In the genomic region with DNA sequence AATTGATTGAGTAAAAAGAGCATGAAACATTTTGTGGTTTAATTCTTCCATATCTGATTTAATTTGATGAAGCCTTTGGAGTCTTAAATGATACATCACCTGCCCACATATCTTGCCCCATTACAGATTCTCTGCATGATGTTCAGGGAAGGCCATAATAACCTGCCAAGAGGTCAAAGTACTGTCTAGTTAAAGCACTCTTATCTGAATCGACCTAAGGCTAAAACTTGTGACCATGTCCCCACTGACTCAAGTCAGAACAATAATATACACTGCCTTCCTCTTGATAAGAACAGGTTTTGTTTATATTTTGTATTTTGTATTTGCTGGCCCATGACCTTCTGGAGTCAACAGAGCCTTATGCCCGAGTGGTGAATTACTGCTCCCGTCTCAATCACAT, we compare ENCODE assay signal across 15 mouse cellular contexts.
"Had no signal": no experiment of that assay in that cellular context is flagged by ENCODE, and none has a peak within 500 bp of the region (broad histone marks: within the 10 kb centered on the region; RNA-seq: fewer than 3 reads in every experiment).

No protein-coding gene starts in this region.

- DNase-seq: retina, postnatal 1 day; right cerebral cortex, adult 18-20 months; right cerebral cortex, postnatal 14 days; right cerebral cortex, postnatal 25 days; right cerebral cortex, postnatal 4 days; spleen, adult 18-20 months; thymus, adult 18-20 months; thymus, postnatal 14 days; thymus, postnatal 25 days; thymus, postnatal 36 days; thymus, postnatal 4 days had no signal

- H3K4me2 ChIP-seq: neural tube, embryonic 13.5 days; neural tube, embryonic 15.5 days; stomach, embryonic 15.5 days had no signal

- H3K4me3 ChIP-seq: neural tube, embryonic 13.5 days; neural tube, embryonic 15.5 days; stomach, embryonic 15.5 days had no signal

- H3K27me3 ChIP-seq: neural tube, embryonic 13.5 days; neural tube, embryonic 15.5 days; stomach, embryonic 15.5 days had no signal

- H3K9me3 ChIP-seq: neural tube, embryonic 13.5 days; neural tube, embryonic 15.5 days; stomach, embryonic 15.5 days had no signal

- H3K9ac ChIP-seq: neural tube, embryonic 13.5 days; neural tube, embryonic 15.5 days; stomach, embryonic 15.5 days had no signal

- H3K4me1 ChIP-seq: neural tube, embryonic 13.5 days; neural tube, embryonic 15.5 days; stomach, embryonic 15.5 days had no signal

- H3K36me3 ChIP-seq: neural tube, embryonic 13.5 days; stomach, embryonic 15.5 days had no signal

- H3K27ac ChIP-seq: neural tube, embryonic 13.5 days; neural tube, embryonic 15.5 days; stomach, embryonic 15.5 days; stomach, postnatal 0 days had no signal
